Mouse (Mus musculus) midbrain, postnatal 0 days (tissue): ENCODE results near the gene Tubb4b. TPM values are rescaled to one million over a fixed set of nuclear protein-coding genes. Genes with fewer than 3 reads are reported as not detected.

Experiments used
- ATAC-seq: fragments of 200-750 bp; cut with Nextera tagmentation; 2 replicates; pipeline ENCODE4 v1.8.0; 2017; ENCODE audit warnings: moderate number of reproducible peaks, mild to moderate bottlenecking, moderate TSS enrichment, moderate library complexity; ENCODE audit not compliant: low FRiP score
- DNase-seq: peaks from one replicate; pipeline ENCODE4 v3.0.0-alpha.2; 2015; ENCODE audit warnings: low spot score
- H3K27ac ChIP-seq: fragments of 300-500 bp; sonication (generic); 2 replicates; pipeline ENCODE4 v1.5.1; 2014; ENCODE audit warnings: low read depth, mild to moderate bottlenecking, low read length, mixed read lengths
- H3K27me3 ChIP-seq: fragments of 300-500 bp; sonication (generic); 2 replicates; pipeline ENCODE4 v1.6.1; 2014; ENCODE audit warnings: low read length, control low read depth, mixed read lengths; ENCODE audit not compliant: insufficient read depth
- H3K36me3 ChIP-seq: fragments of 300-500 bp; sonication (generic); 2 replicates; pipeline ENCODE4 v1.6.1; 2014; ENCODE audit warnings: low read length, control low read depth, mixed read lengths; ENCODE audit not compliant: insufficient read depth
- H3K4me1 ChIP-seq: fragments of 300-500 bp; sonication (generic); 2 replicates; pipeline ENCODE4 v1.6.1; 2014; ENCODE audit warnings: mild to moderate bottlenecking, control low read depth, antibody characterized with exemption, low read length, mixed read lengths; ENCODE audit not compliant: insufficient read depth
- H3K4me2 ChIP-seq: fragments of 300-500 bp; sonication (generic); 2 replicates; pipeline ENCODE4 v1.6.1; 2014; ENCODE audit warnings: low read depth, mild to moderate bottlenecking, low read length, mixed read lengths; ENCODE audit not compliant: poor library complexity, severe bottlenecking
- H3K4me3 ChIP-seq: fragments of 300-500 bp; sonication (generic); 2 replicates; pipeline ENCODE4 v1.5.1; 2014; ENCODE audit warnings: low read depth, mild to moderate bottlenecking, low read length, moderate library complexity
- H3K9ac ChIP-seq: fragments of 300-500 bp; sonication (generic); replicated peaks from 2 replicates; pipeline ENCODE4 v1.6.1; 2014; ENCODE audit warnings: mild to moderate bottlenecking, low read length, moderate library complexity, mixed read lengths; ENCODE audit not compliant: poor library complexity, severe bottlenecking
- H3K9me3 ChIP-seq: fragments of 300-500 bp; sonication (generic); 2 replicates; pipeline ENCODE4 v1.6.1; 2016; ENCODE audit warnings: low read length, control low read depth
- CTCF ChIP-seq: IDR thresholded peaks from 2 replicates; pipeline ENCODE4 v1.5.1; 2016; ENCODE audit warnings: antibody characterized with exemption, mild to moderate bottlenecking
- WGBS: fragments of 180-500 bp; shearing (Covaris S2); extraction: QIAGEN DNeasy Blood & Tissue Kit; methylation state at CpG from one replicate; pipeline ENCODE4 v1.1.7; 2014; 5-methylcytosine and 5-hydroxymethylcytosine counted together
- polyA plus RNA-seq: library from polyadenylated mRNA; unstranded; fragments of >200 nt; fragmentation: Nextera tagmentation; extraction: Ambion mirVana; gene quantifications from 2 replicates; pipeline ENCODE4 v1.2.1, GENCODE M21; 2015
- total RNA-seq: library from RNA; depleted of rRNA; stranded (reverse); fragments of >200 nt; gene quantifications from 2 replicates; pipeline ENCODE4 v1.2.3, GENCODE M21; 2014; rRNA removed

Tubb4b gene
- total and polyA plus RNA-seq, 2 experiments from 2014 or later, result 461 to 625 TPM

DNA sequence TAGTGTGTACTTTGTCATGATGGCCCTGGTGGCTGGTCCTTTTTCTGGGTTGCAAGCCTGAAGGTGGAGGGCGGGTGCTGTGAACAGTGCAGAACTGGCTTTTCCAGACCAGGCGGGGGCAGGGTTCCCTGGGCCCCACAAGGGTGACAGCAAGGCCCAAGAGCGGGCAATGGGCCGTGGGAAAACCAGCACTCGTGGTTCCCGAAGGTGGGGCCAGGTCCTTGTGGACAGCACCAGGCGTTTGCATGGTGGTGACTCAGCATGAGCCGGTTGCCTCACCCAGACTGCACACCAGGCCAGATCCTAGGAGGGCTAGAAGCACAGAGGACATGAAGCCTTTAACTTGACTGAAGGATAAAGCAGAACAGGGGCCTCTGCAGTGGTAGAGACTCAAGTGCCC is 51.9 kb downstream of the Tubb4b start:
- H3K36me3 ChIP-seq, result no peaks in the 10 kb centered on the region
- H3K9ac ChIP-seq, result no peak overlapping the region
- H3K27ac ChIP-seq, result no peak overlapping the region
- no peak for DNase-seq
- no peaks in the 10 kb centered on the region for H3K9me3 ChIP-seq
- no peak for TF ChIP-seq CTCF
- H3K27me3 ChIP-seq, result no peaks in the 10 kb centered on the region
- peaks cover 14% of the 10 kb centered on the region; the same call in 1 of the 2 replicates for H3K4me1 ChIP-seq
- no peak overlapping the region for H3K4me3 ChIP-seq
- no peak overlapping the region for H3K4me2 ChIP-seq
- ATAC-seq, result no peak
- 78% methylated on average over 8 of the region's 8 CpGs for WGBS

Other genes starting within 250 kb of the Tubb4b start
Only the 30 nearest of the 33 such genes appear.
- gene Nsmf, start 170.3 kb downstream of the Tubb4b start, total RNA-seq, result 266 and 278 TPM in 2 replicates
- 182 and 187 TPM in 2 replicates for gene Nsmf, start 170.3 kb downstream of the Tubb4b start, polyA plus RNA-seq
- gene Entpd8, start 144.4 kb downstream of the Tubb4b start, total RNA-seq, result not detected in 2 replicates
- not detected in 2 replicates for gene Entpd8, start 144.4 kb downstream of the Tubb4b start, polyA plus RNA-seq
- gene Noxa1, start 129.6 kb downstream of the Tubb4b start, total RNA-seq, result not detected in 2 replicates
- not detected in 2 replicates for gene Noxa1, start 129.6 kb downstream of the Tubb4b start, polyA plus RNA-seq
- gene Nrarp, start 43.9 kb downstream of the Tubb4b start, total RNA-seq, result 49.2 and 49.9 TPM in 2 replicates
- gene Nrarp, start 43.9 kb downstream of the Tubb4b start, polyA plus RNA-seq, result 16.1 and 16.5 TPM in 2 replicates
- gene Tor4a, start 27.8 kb downstream of the Tubb4b start, total RNA-seq, result 1.7 and 3.5 TPM in 2 replicates
- gene Tor4a, start 27.8 kb downstream of the Tubb4b start, polyA plus RNA-seq, result 0.98 and 1.3 TPM in 2 replicates
- 87.0 and 101 TPM in 2 replicates for gene Nelfb, start 13.2 kb downstream of the Tubb4b start, total RNA-seq
- gene Nelfb, start 13.2 kb downstream of the Tubb4b start, polyA plus RNA-seq, result 90.4 TPM in 2 replicates
- gene Stpg3, start 10.1 kb downstream of the Tubb4b start, total RNA-seq, result 0.38 TPM in 1 of 2 replicates, not detected in the other
- gene Stpg3, start 10.1 kb downstream of the Tubb4b start, polyA plus RNA-seq, result not detected in 2 replicates
- gene Fam166a, start 6.0 kb downstream of the Tubb4b start, total RNA-seq, result not detected in 2 replicates
- gene Fam166a, start 6.0 kb downstream of the Tubb4b start, polyA plus RNA-seq, result 1.5 TPM in 1 of 2 replicates, not detected in the other
- gene Slc34a3, start 9.7 kb upstream of the Tubb4b start, total RNA-seq, result not detected in 2 replicates
- not detected in 2 replicates for gene Slc34a3, start 9.7 kb upstream of the Tubb4b start, polyA plus RNA-seq
- 0.33 TPM in 1 of 2 replicates, not detected in the other for gene Rnf224, start 12.1 kb upstream of the Tubb4b start, total RNA-seq
- not detected in 2 replicates for gene Rnf224, start 12.1 kb upstream of the Tubb4b start, polyA plus RNA-seq
- gene Rnf208, start 17.6 kb upstream of the Tubb4b start, total RNA-seq, result 130 and 157 TPM in 2 replicates
- gene Rnf208, start 17.6 kb upstream of the Tubb4b start, polyA plus RNA-seq, result 240 and 253 TPM in 2 replicates
- gene Cysrt1, start 17.8 kb upstream of the Tubb4b start, total RNA-seq, result 1.2 TPM in 1 of 2 replicates, not detected in the other
- gene Cysrt1, start 17.8 kb upstream of the Tubb4b start, polyA plus RNA-seq, result 0.19 TPM in 1 of 2 replicates, not detected in the other
- gene AL732309.1, start 22.2 kb upstream of the Tubb4b start, total RNA-seq, result 7.3 and 12.3 TPM in 2 replicates
- 2.4 and 3.0 TPM in 2 replicates for gene AL732309.1, start 22.2 kb upstream of the Tubb4b start, polyA plus RNA-seq
- 34.4 and 47.8 TPM in 2 replicates for gene Tmem203, start 30.7 kb upstream of the Tubb4b start, total RNA-seq
- 20.0 and 22.7 TPM in 2 replicates for gene Tmem203, start 30.7 kb upstream of the Tubb4b start, polyA plus RNA-seq
- gene Tprn, start 37.9 kb upstream of the Tubb4b start, total RNA-seq, result 23.7 and 45.5 TPM in 2 replicates
- 17.8 and 18.1 TPM in 2 replicates for gene Tprn, start 37.9 kb upstream of the Tubb4b start, polyA plus RNA-seq
- 71.7 and 83.9 TPM in 2 replicates for gene Ssna1, start 47.7 kb upstream of the Tubb4b start, total RNA-seq
- 158 and 172 TPM in 2 replicates for gene Ssna1, start 47.7 kb upstream of the Tubb4b start, polyA plus RNA-seq
- 35.0 and 39.3 TPM in 2 replicates for gene Anapc2, start 47.8 kb upstream of the Tubb4b start, total RNA-seq
- gene Anapc2, start 47.8 kb upstream of the Tubb4b start, polyA plus RNA-seq, result 103 and 107 TPM in 2 replicates
- gene Tmem210, start 63.4 kb upstream of the Tubb4b start, total RNA-seq, result not detected in 2 replicates
- not detected in 2 replicates for gene Tmem210, start 63.4 kb upstream of the Tubb4b start, polyA plus RNA-seq
- gene Lrrc26, start 65.2 kb upstream of the Tubb4b start, total RNA-seq, result not detected in 2 replicates
- gene Lrrc26, start 65.2 kb upstream of the Tubb4b start, polyA plus RNA-seq, result 0.23 and 0.26 TPM in 2 replicates
- 120 and 146 TPM in 2 replicates for gene Grin1, start 94.5 kb upstream of the Tubb4b start, total RNA-seq
- gene Grin1, start 94.5 kb upstream of the Tubb4b start, polyA plus RNA-seq, result 71.5 and 72.3 TPM in 2 replicates
- gene Man1b1, start 107.6 kb upstream of the Tubb4b start, total RNA-seq, result 58.9 and 60.0 TPM in 2 replicates
- gene Man1b1, start 107.6 kb upstream of the Tubb4b start, polyA plus RNA-seq, result 42.2 and 53.1 TPM in 2 replicates
- 14.9 and 20.3 TPM in 2 replicates for gene Dpp7, start 131.7 kb upstream of the Tubb4b start, total RNA-seq
- gene Dpp7, start 131.7 kb upstream of the Tubb4b start, polyA plus RNA-seq, result 22.7 and 26.2 TPM in 2 replicates
- 7.9 and 9.9 TPM in 2 replicates for gene Uap1l1, start 141.0 kb upstream of the Tubb4b start, total RNA-seq
- gene Uap1l1, start 141.0 kb upstream of the Tubb4b start, polyA plus RNA-seq, result 11.7 and 14.1 TPM in 2 replicates
- 18.9 and 21.6 TPM in 2 replicates for gene Sapcd2, start 147.6 kb upstream of the Tubb4b start, total RNA-seq
- gene Sapcd2, start 147.6 kb upstream of the Tubb4b start, polyA plus RNA-seq, result 12.7 and 13.4 TPM in 2 replicates
- gene Entpd2, start 171.2 kb upstream of the Tubb4b start, total RNA-seq, result 4.2 and 4.4 TPM in 2 replicates
- 10.4 and 10.6 TPM in 2 replicates for gene Entpd2, start 171.2 kb upstream of the Tubb4b start, polyA plus RNA-seq
- gene Npdc1, start 174.6 kb upstream of the Tubb4b start, total RNA-seq, result 199 and 234 TPM in 2 replicates
- 470 and 481 TPM in 2 replicates for gene Npdc1, start 174.6 kb upstream of the Tubb4b start, polyA plus RNA-seq
- gene Fut7, start 198.6 kb upstream of the Tubb4b start, total RNA-seq, result 0.42 and 1.6 TPM in 2 replicates
- gene Fut7, start 198.6 kb upstream of the Tubb4b start, polyA plus RNA-seq, result 0.22 and 0.23 TPM in 2 replicates
- gene Abca2, start 204.0 kb upstream of the Tubb4b start, total RNA-seq, result 79.8 and 84.3 TPM in 2 replicates
- 13.5 and 14.5 TPM in 2 replicates for gene Abca2, start 204.0 kb upstream of the Tubb4b start, polyA plus RNA-seq
- 0.61 and 0.66 TPM in 2 replicates for gene Clic3, start 232.1 kb upstream of the Tubb4b start, total RNA-seq
- 2.0 and 2.4 TPM in 2 replicates for gene Clic3, start 232.1 kb upstream of the Tubb4b start, polyA plus RNA-seq
- 163 and 195 TPM in 2 replicates for gene Paxx, start 236.4 kb upstream of the Tubb4b start, total RNA-seq
- gene Paxx, start 236.4 kb upstream of the Tubb4b start, polyA plus RNA-seq, result 151 and 165 TPM in 2 replicates